In the genomic region with DNA sequence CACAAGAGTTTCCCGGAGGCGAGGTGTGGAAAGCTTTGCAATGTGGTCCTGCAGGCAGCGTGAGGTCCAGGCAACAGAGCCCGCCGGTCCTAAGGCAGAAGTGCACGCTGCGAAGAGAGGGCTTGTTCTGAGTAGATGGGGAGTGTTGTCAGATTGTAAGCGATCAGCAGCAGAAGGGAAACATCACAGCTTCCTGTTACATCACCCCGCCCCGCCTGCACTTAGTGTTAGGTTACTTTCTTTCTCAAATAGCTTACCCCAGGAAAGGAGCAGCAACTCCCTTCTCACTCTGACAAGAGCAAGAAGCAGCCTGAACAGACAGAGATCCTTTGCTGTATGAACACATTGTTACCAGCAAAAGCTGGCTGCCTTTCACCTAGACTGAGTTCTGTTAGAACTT, we compare ENCODE assay signal across 8 mouse cellular contexts. TPM values are rescaled to one million over a fixed set of nuclear protein-coding genes. Genes with fewer than 3 reads are reported as not detected.
DNase-seq lines count a peak whose midpoint lies in the region; ATAC-seq and TF ChIP-seq lines count a peak whose summit lies in the region.

A gene (minus strand): TSS at position 274 of the 400 bp plus-strand sequence.

- no peaks in the 10 kb centered on the region for H3K27me3 ChIP-seq in forebrain, embryonic 10.5 days (ENCODE audit: poor library complexity, severe bottlenecking)
- no peaks in the 10 kb centered on the region for H3K27me3 ChIP-seq in heart, embryonic 14.5 days (ENCODE audit: control insufficient read depth, insufficient read depth, low read length)
- H3K27me3 ChIP-seq in liver, embryonic 11.5 days (replicated peaks; ENCODE audit: control insufficient read depth, insufficient read depth, low read length) = no peaks in the 10 kb centered on the region
- no peaks in the 10 kb centered on the region for H3K27me3 ChIP-seq in myocyte (ENCODE audit: control insufficient read depth, insufficient read depth, insufficient read length)
- no peaks in the 10 kb centered on the region for H3K27me3 ChIP-seq in stomach, embryonic 14.5 days (ENCODE audit: control insufficient read depth, insufficient read depth, low read length)

- peak within 1 kb of the TSS; percentile 69 for H3K9ac ChIP-seq in heart, embryonic 14.5 days (ENCODE audit: low read length)
- peak within 1 kb of the TSS; percentile 56 for H3K9ac ChIP-seq in liver, embryonic 11.5 days (ENCODE audit: low read depth, low read length)
- H3K9ac ChIP-seq in stomach, embryonic 14.5 days (replicated peaks; ENCODE audit: low read depth, low read length) = peak within 1 kb of the TSS; percentile 18; the same call in 1 of the 2 replicates

- no peak within 1 kb of the TSS for H3ac ChIP-seq in myocyte (ENCODE audit: control insufficient read depth, insufficient read length)

- H3K36me3 ChIP-seq in forebrain, embryonic 10.5 days (replicated peaks) = no peaks in the 10 kb centered on the region
- no peaks in the 10 kb centered on the region for H3K36me3 ChIP-seq in heart, embryonic 14.5 days (ENCODE audit: control insufficient read depth, insufficient read depth, low read length)
- no peaks in the 10 kb centered on the region for H3K36me3 ChIP-seq in liver, embryonic 11.5 days (ENCODE audit: control insufficient read depth, insufficient read depth, low read length)
- no peaks in the 10 kb centered on the region for H3K36me3 ChIP-seq in myocyte (ENCODE audit: control insufficient read depth, insufficient read depth)
- no peaks in the 10 kb centered on the region for H3K36me3 ChIP-seq in stomach, embryonic 14.5 days (ENCODE audit: control insufficient read depth, insufficient read depth, low read length)

- peak within 1 kb of the TSS; percentile 46 for H3K4me3 ChIP-seq in forebrain, embryonic 10.5 days
- peak within 1 kb of the TSS; percentile 43 to 47 for H3K4me3 ChIP-seq in heart, embryonic 14.5 days (ENCODE audit: control insufficient read depth in 1 of 2, insufficient read depth in 1 of 2, low read depth in 1 of 2, low read length in 2 of 2)
- peak within 1 kb of the TSS; percentile 48 for H3K4me3 ChIP-seq in liver, embryonic 11.5 days (ENCODE audit: low read depth, low read length)
- peak within 1 kb of the TSS; percentile 34 for H3K4me3 ChIP-seq in myocyte
- H3K4me3 ChIP-seq in stomach, embryonic 14.5 days (ENCODE audit: low read depth, low read length) = peak within 1 kb of the TSS; percentile 37

- H3K9me3 ChIP-seq in forebrain, embryonic 10.5 days = no peaks in the 10 kb centered on the region
- H3K9me3 ChIP-seq in heart, embryonic 14.5 days (ENCODE audit: control insufficient read depth, low read length) = no peaks in the 10 kb centered on the region
- H3K9me3 ChIP-seq in liver, embryonic 11.5 days (ENCODE audit: control insufficient read depth, low read length) = no peaks in the 10 kb centered on the region
- no peaks in the 10 kb centered on the region for H3K9me3 ChIP-seq in stomach, embryonic 14.5 days (ENCODE audit: control insufficient read depth, low read depth, low read length)

- H3K27ac ChIP-seq in forebrain, embryonic 10.5 days = peak within 1 kb of the TSS; percentile 56; the same call in 1 of the 2 replicates
- peak within 1 kb of the TSS; percentile 69 to 83 for H3K27ac ChIP-seq in heart, embryonic 14.5 days (replicated peaks in 1 of 2; ENCODE audit: control insufficient read depth in 1 of 2, insufficient read depth in 1 of 2, low read depth in 2 of 2, low read length in 2 of 2)
- peak within 1 kb of the TSS; percentile 66 for H3K27ac ChIP-seq in liver, embryonic 11.5 days (ENCODE audit: low read depth, low read length)
- peak within 1 kb of the TSS; percentile 85 for H3K27ac ChIP-seq in stomach, embryonic 14.5 days (ENCODE audit: low read length)

- peaks cover 23% of the 10 kb centered on the region for H3K79me2 ChIP-seq in myocyte (ENCODE audit: control insufficient read depth, insufficient read depth)

- peak within 1 kb of the TSS; percentile 69 for H3K4me2 ChIP-seq in heart, embryonic 14.5 days (ENCODE audit: low read length)
- peak within 1 kb of the TSS; percentile 70 for H3K4me2 ChIP-seq in liver, embryonic 11.5 days
- H3K4me2 ChIP-seq in myocyte (ENCODE audit: low read depth) = peak within 1 kb of the TSS; percentile 81
- peak within 1 kb of the TSS; percentile 53 for H3K4me2 ChIP-seq in stomach, embryonic 14.5 days (replicated peaks; ENCODE audit: low read depth, low read length)

- H3K4me1 ChIP-seq in forebrain, embryonic 10.5 days = peaks cover 19% of the 10 kb centered on the region
- H3K4me1 ChIP-seq in heart, embryonic 14.5 days (ENCODE audit: control insufficient read depth in 2 of 2, insufficient read depth in 2 of 2, low read length in 2 of 2) = no peaks in the 10 kb centered on the region
- H3K4me1 ChIP-seq in liver, embryonic 11.5 days (replicated peaks; ENCODE audit: control insufficient read depth, insufficient read depth, low read length) = no peaks in the 10 kb centered on the region; the same call in 1 of the 2 replicates
- no peaks in the 10 kb centered on the region for H3K4me1 ChIP-seq in stomach, embryonic 14.5 days (ENCODE audit: control insufficient read depth, insufficient read depth, low read length)

- WGBS in forebrain, embryonic 10.5 days = 2% methylated on average over 10 of the region's 10 CpGs
- 0% methylated on average over 10 of the region's 10 CpGs for WGBS in heart, embryonic 14.5 days
- WGBS in liver, embryonic 11.5 days = under 1% methylated on average over 10 of the region's 10 CpGs
- WGBS in stomach, embryonic 14.5 days = 0% methylated on average over 10 of the region's 10 CpGs

- peak; percentile 98 for TF ChIP-seq POLR2A in myocyte (IDR thresholded peaks at IDR 0.05; ENCODE audit: insufficient read length, low read depth)

- DNase-seq in 416B (ENCODE audit: low read depth) = peak; percentile 98
- peak; percentile 66 to 79 for DNase-seq in adrenal gland, postnatal 36 days
- peak; percentile 56 for DNase-seq in forebrain, embryonic 10.5 days (ENCODE audit: extremely low spot score, low spot score)
- DNase-seq in kidney, postnatal 10 days = peak; percentile 89
- DNase-seq in liver, embryonic 11.5 days (ENCODE audit: low spot score) = peak; percentile 53

- peak; percentile 71 for ATAC-seq in heart, embryonic 14.5 days (ENCODE audit: insufficient number of reproducible peaks, insufficient read depth, low FRiP score, low read depth)
- peak; percentile 92 for ATAC-seq in liver, embryonic 11.5 days (replicated peaks; ENCODE audit: low FRiP score)
- ATAC-seq in stomach, embryonic 14.5 days (ENCODE audit: insufficient number of reproducible peaks, insufficient read depth, low FRiP score, low read depth) = peak; percentile 94

TF ChIP-seq in myocyte, 11 proteins besides CTCF, POLR2A, EP300 and RAD21:
- TF ChIP-seq SRF (IDR thresholded peaks at IDR 0.05; ENCODE audit: control insufficient read depth, insufficient read length, low read depth) (no peak), MYOG (IDR thresholded peaks at IDR 0.05; ENCODE audit: control insufficient read depth in 1 of 3, insufficient read depth in 1 of 3, insufficient read length in 2 of 3, low read depth in 2 of 3) (no peak), E2F4 (IDR thresholded peaks at IDR 0.05; ENCODE audit: insufficient read depth) (no peak), USF1 (IDR thresholded peaks at IDR 0.05; ENCODE audit: low read depth) (no peak), CEBPB (IDR thresholded peaks at IDR 0.05; ENCODE audit: insufficient read depth, poor library complexity, severe bottlenecking) (peak; percentile 40; the same call in 1 of the 2 replicates), TCF12 (IDR thresholded peaks at IDR 0.05; ENCODE audit: insufficient read depth, poor library complexity, severe bottlenecking) (no peak), REST (IDR thresholded peaks at IDR 0.05; ENCODE audit: insufficient read depth, insufficient read length) (peak; percentile 29), MAX (IDR thresholded peaks at IDR 0.05; ENCODE audit: low read depth) (no peak), POLR2AphosphoS2 (IDR thresholded peaks at IDR 0.05; ENCODE audit: insufficient read length, low read depth) (peak; percentile 96), MYOD1 (IDR thresholded peaks at IDR 0.05; ENCODE audit: control insufficient read depth in 1 of 3, insufficient read length in 2 of 3, low read depth in 2 of 3) (no peak), TCF3 (IDR thresholded peaks at IDR 0.05; ENCODE audit: insufficient read length, low read depth) (no peak)

RNA-seq across cellular contexts. Expression of the gene that starts here (rescaled TPM):
- 10 to 100 TPM; 19.9 to 38.5 TPM for total RNA-seq in adrenal gland, postnatal 36 days (2021)
- 9.5 and 10.4 TPM in 2 replicates for polyA plus RNA-seq in forebrain, embryonic 10.5 days (2016; fragmentation: Nextera tagmentation; extraction: Ambion mirVana)
- 44.6 and 55.3 TPM in 2 replicates for polyA plus RNA-seq in heart, embryonic 14.5 days (2014; fragmentation: Nextera tagmentation; extraction: Ambion mirVana)
- 30.4 and 37.2 TPM in 2 replicates for polyA plus RNA-seq in liver, embryonic 11.5 days (2014; fragmentation: Nextera tagmentation; extraction: Ambion mirVana)
- 6.9 TPM for polyA plus RNA-seq in myocyte (2012; fragmentation: generic; extraction: Trizol)
- polyA plus RNA-seq in stomach, embryonic 14.5 days (2014; fragmentation: Nextera tagmentation; extraction: Ambion mirVana) = 43.4 and 45.8 TPM in 2 replicates

Comparison
In these comparisons a context has a peak if more than half of its experiments do, and no peak if none do; other contexts are left out.
1. Peak in every context shown above with its lines: DNase-seq, ATAC-seq, H3K4me3 ChIP-seq and H3K27ac ChIP-seq.
2. H3K9ac ChIP-seq: peak in every context shown above with its lines; median percentile 69 in heart, embryonic 14.5 days; 56 in liver, embryonic 11.5 days; 18 in stomach, embryonic 14.5 days.